Mouse (Mus musculus) intestine, embryonic 16.5 days (tissue): ENCODE results near the gene Zfp2. TPM values are rescaled to one million over a fixed set of nuclear protein-coding genes. Genes with fewer than 3 reads are reported as not detected.

Experiments used
- ATAC-seq: fragments of 200-750 bp; cut with Nextera tagmentation; 2 replicates; pipeline ENCODE4 v1.8.0; 2017; ENCODE audit warnings: moderate TSS enrichment, moderate library complexity
- H3K27ac ChIP-seq: fragments of 300-500 bp; sonication (generic); 2 replicates; pipeline ENCODE4 v1.5.1; 2014; ENCODE audit warnings: mild to moderate bottlenecking, low read length
- H3K27me3 ChIP-seq: fragments of 300-500 bp; sonication (generic); replicated peaks from 2 replicates; pipeline ENCODE4 v1.6.1; 2014; ENCODE audit warnings: low read length, control low read depth, mixed read lengths; ENCODE audit not compliant: control insufficient read depth, insufficient read depth
- H3K36me3 ChIP-seq: fragments of 300-500 bp; sonication (generic); 2 replicates; pipeline ENCODE4 v1.6.1; 2014; ENCODE audit warnings: low read length, control low read depth; ENCODE audit not compliant: control insufficient read depth, insufficient read depth
- H3K4me1 ChIP-seq: fragments of 300-500 bp; sonication (generic); 2 replicates; pipeline ENCODE4 v1.6.1; 2014; ENCODE audit warnings: low read length, control low read depth, mixed read lengths; ENCODE audit not compliant: control insufficient read depth, insufficient read depth
- H3K4me2 ChIP-seq: fragments of 300-500 bp; sonication (generic); 2 replicates; pipeline ENCODE4 v1.6.1; 2014; ENCODE audit warnings: low read depth, low read length, control low read depth
- H3K4me3 ChIP-seq: fragments of 300-500 bp; sonication (generic); 2 replicates; pipeline ENCODE4 v1.5.1; 2014; ENCODE audit warnings: mild to moderate bottlenecking, low read length
- H3K9ac ChIP-seq: fragments of 300-500 bp; sonication (generic); 2 replicates; pipeline ENCODE4 v1.6.1; 2014; ENCODE audit warnings: low read depth, low read length
- H3K9me3 ChIP-seq: fragments of 300-500 bp; sonication (generic); 2 replicates; pipeline ENCODE4 v1.6.1; 2016; ENCODE audit warnings: low read length, control low read depth; ENCODE audit not compliant: control insufficient read depth
- WGBS: fragments of 180-500 bp; shearing (Covaris S2); extraction: QIAGEN DNeasy Blood & Tissue Kit; methylation state at CpG from one replicate; pipeline ENCODE4 v1.1.7; 2014; 5-methylcytosine and 5-hydroxymethylcytosine counted together
- polyA plus RNA-seq: library from polyadenylated mRNA; unstranded; fragments of >200 nt; fragmentation: Nextera tagmentation; extraction: Ambion mirVana; gene quantifications from 2 replicates; pipeline ENCODE4 v1.2.1, GENCODE M21; 2015

Zfp2 gene
- polyA plus RNA-seq: 8.1 and 9.1 TPM in 2 replicates

- WGBS: under 1% methylated on average over 47 of the region's 47 CpGs
- H3K9me3 ChIP-seq: no peaks in the 10 kb centered on the region
- H3K4me1 ChIP-seq: no peaks in the 10 kb centered on the region
- H3K4me2 ChIP-seq: peak within 1 kb of the TSS; percentile 56
- H3K27me3 ChIP-seq: no peaks in the 10 kb centered on the region
- H3K27ac ChIP-seq: peak within 1 kb of the TSS; percentile 54; the same call in 1 of the 2 replicates
- H3K9ac ChIP-seq: peak within 1 kb of the TSS; percentile 89
- peaks cover 7% of the 10 kb centered on the region for H3K36me3 ChIP-seq
- peak; percentile 99 for ATAC-seq
- peak within 1 kb of the TSS; percentile 87 for H3K4me3 ChIP-seq
Observed at GRCm38 (mm10) chr11:50915671-50916320, at the start of gene Zfp2. Gene Zfp2 (minus strand): TSS chr11:50916165.

DNA sequence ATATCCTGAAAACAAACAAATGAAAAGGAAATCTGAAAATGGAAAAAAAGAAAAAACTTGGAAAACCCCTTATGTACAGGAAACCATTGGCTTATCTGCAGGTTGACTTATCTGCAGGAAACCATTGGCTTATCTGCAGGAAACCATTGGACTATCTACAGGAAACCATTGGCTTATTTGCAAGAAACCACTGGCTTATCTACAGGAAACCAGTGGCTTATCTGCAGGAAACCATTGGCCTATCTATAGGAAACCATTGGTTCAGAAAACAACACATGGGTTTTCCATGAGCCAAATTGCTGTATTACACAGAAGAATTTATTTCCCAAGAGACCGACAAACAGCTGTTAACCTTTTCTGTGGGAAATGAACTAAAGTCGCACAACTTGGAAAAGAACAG is 48.9 kb upstream of the Zfp2 start:
- H3K36me3 ChIP-seq: no peaks in the 10 kb centered on the region
- WGBS: 82% methylated on average over 2 of the region's 2 CpGs
- no peaks in the 10 kb centered on the region for H3K9me3 ChIP-seq
- no peak for ATAC-seq
- H3K27ac ChIP-seq: no peak overlapping the region
- H3K4me2 ChIP-seq: no peak overlapping the region
- H3K4me1 ChIP-seq: no peaks in the 10 kb centered on the region
- no peaks in the 10 kb centered on the region for H3K27me3 ChIP-seq
- no peak overlapping the region for H3K4me3 ChIP-seq
- H3K9ac ChIP-seq: no peak overlapping the region

DNA sequence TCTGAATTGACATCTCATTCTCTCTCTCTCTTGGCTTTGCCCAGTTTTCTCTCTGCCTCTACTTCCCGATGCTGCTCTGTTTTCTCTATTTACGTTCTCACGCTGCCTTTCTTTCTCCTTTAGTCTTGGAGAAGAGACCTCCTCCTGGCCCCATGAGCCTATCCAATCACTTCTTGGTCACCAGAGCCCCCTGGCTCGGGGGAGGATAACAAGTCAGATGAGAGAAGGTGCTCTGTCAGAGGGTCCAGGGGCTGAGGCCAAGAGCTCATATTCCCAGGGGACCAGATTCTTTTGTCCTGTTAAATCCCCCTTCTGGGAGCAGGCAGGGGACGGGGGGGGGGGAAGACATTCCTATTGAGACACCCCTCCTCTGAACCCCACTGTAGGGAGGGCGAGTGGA is 37.7 kb upstream of the Zfp2 start, which contains the start of gene Prop1:
Prop1 (minus strand) TSS at position 101 of the 400 bp plus-strand sequence.
- Histone ChIP-seq H3K9ac (no peak within 1 kb of the TSS), H3K27me3 (no peaks in the 10 kb centered on the region), H3K36me3 (no peaks in the 10 kb centered on the region), H3K27ac (no peak within 1 kb of the TSS), H3K4me2 (no peak within 1 kb of the TSS), H3K9me3 (no peaks in the 10 kb centered on the region), H3K4me1 (no peaks in the 10 kb centered on the region), H3K4me3 (no peak within 1 kb of the TSS)
- WGBS: 66% methylated on average over 6 of the region's 6 CpGs
- ATAC-seq: no peak

DNA sequence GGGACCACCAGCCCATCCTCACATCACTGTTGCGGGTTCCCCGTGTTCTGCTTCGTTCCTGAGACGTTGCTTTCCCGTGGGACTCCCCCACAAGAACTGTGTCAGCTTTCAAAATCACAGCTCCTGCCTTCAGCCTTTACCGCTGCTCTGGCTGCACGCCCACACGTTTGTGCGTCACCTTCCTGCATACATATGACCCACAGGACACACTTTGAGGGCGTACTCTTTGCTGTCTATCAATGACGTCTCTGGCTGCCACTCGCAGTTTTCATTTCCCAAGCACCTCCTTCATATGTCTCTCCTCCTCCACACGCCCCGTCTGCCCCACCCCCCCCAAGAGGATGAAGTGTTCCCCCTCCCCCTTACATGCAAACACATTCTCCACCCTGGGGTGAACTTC is 36.3 kb upstream of the Zfp2 start:
- H3K9ac ChIP-seq: no peak overlapping the region
- ATAC-seq: no peak
- no peaks in the 10 kb centered on the region for H3K9me3 ChIP-seq
- no peaks in the 10 kb centered on the region for H3K36me3 ChIP-seq
- 58% methylated on average over 14 of the region's 14 CpGs for WGBS
- H3K27me3 ChIP-seq: no peaks in the 10 kb centered on the region
- no peak overlapping the region for H3K27ac ChIP-seq
- no peak overlapping the region for H3K4me3 ChIP-seq
- no peak overlapping the region for H3K4me2 ChIP-seq
- no peaks in the 10 kb centered on the region for H3K4me1 ChIP-seq

DNA sequence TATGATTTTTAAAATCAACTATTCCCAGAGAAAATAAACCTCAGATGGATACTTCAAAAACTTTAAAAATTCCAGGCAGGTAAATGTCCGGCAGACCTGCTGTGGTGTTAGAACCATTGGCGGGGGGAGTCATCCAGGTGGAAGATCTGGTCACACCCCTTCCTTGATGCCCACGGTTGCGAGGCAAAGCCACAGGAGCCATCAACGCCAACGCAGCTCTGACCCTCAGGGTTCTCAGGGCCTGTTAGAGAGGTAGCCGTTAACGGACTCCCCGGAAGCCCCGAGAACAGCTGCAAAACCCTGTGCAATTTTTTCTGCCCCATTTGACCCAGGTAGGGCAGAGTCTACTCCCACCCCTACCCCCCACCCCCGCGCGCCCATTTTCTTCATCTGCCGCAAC is 27.5 kb upstream of the Zfp2 start, which contains the start of gene 4933414I15Rik:
4933414I15Rik (minus strand) TSS at position 260 of the 400 bp plus-strand sequence.
- H3K27me3 ChIP-seq: no peaks in the 10 kb centered on the region
- no peaks in the 10 kb centered on the region for H3K36me3 ChIP-seq
- H3K4me2 ChIP-seq: no peak within 1 kb of the TSS
- no peaks in the 10 kb centered on the region for H3K9me3 ChIP-seq
- WGBS: 80% methylated on average over 14 of the region's 14 CpGs
- no peaks in the 10 kb centered on the region for H3K4me1 ChIP-seq
- H3K27ac ChIP-seq: no peak within 1 kb of the TSS
- H3K4me3 ChIP-seq: no peak within 1 kb of the TSS
- no peak within 1 kb of the TSS for H3K9ac ChIP-seq
- no peak for ATAC-seq

DNA sequence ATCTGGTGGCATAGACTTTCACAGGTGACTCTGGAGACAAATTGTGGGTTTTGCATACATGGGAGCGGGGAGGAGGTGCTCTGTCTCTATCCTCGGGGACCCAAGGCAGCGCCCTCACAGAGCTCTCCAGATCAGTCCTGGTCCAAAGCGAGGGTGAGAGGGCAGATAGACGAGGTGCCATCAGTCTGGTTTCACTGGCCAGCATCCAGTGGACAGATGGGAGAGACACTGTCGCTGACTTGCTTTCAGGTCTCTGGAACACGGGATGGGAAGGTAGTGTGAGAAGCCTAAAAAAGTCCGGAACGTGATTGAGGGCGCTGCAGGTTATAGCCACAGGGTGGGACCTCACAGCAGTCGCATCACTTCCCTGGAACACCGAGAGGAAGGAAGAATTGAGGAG is 26.4 kb upstream of the Zfp2 start:
- no peak for ATAC-seq

DNA sequence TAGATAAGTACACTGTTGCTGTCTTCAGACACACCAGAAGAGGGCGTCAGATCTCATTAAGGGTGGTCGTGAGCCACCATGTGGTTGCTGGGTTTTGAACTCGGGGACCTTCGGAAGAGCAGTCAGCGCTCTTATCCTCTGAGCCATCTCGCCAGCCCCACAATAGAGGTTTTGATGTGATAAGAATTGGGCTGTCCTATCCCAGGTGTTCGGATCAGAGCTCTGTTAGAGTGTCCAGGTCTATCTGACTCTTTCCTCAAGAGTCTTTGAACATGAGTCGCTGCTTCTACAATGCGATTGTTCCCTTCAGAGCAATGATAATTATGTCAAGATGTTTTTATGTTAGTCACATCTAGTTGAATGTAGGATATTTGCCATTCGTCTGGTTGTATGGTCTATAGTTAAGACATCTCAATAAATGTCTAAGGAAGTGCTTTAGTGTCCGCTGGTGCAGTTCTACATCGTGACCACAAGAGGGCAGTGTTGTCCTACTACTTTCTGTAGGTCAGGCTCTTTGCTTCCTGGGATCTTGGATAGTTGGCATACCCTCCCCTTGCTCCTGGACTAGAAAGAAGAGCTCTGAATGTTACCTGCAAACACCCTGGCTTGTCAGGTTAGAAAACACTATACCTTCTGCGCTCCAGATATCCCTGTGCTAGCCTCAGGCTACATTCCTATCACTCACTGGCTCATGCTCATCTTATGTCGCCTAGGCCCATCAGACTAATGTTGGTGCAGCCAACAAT is 23.8 kb upstream of the Zfp2 start:
- WGBS: 33% methylated on average over 14 of the region's 14 CpGs
- Histone ChIP-seq H3K9ac (no peak overlapping the region), H3K36me3 (no peaks in the 10 kb centered on the region), H3K9me3 (no peaks in the 10 kb centered on the region), H3K27me3 (no peaks in the 10 kb centered on the region), H3K4me1 (no peaks in the 10 kb centered on the region), H3K4me3 (no peak overlapping the region), H3K27ac (no peak overlapping the region), H3K4me2 (no peak overlapping the region)
- ATAC-seq: no peak

More for the DNA sequence above, 26.4 kb upstream of the Zfp2 start:
- H3K4me2 ChIP-seq: no peak overlapping the region
- no peak overlapping the region for H3K27ac ChIP-seq
- no peaks in the 10 kb centered on the region for H3K27me3 ChIP-seq
- no peaks in the 10 kb centered on the region for H3K36me3 ChIP-seq
- 68% methylated on average over 12 of the region's 12 CpGs for WGBS
- H3K9ac ChIP-seq: no peak overlapping the region
- no peaks in the 10 kb centered on the region for H3K9me3 ChIP-seq
- H3K4me3 ChIP-seq: no peak overlapping the region
- no peaks in the 10 kb centered on the region for H3K4me1 ChIP-seq

DNA sequence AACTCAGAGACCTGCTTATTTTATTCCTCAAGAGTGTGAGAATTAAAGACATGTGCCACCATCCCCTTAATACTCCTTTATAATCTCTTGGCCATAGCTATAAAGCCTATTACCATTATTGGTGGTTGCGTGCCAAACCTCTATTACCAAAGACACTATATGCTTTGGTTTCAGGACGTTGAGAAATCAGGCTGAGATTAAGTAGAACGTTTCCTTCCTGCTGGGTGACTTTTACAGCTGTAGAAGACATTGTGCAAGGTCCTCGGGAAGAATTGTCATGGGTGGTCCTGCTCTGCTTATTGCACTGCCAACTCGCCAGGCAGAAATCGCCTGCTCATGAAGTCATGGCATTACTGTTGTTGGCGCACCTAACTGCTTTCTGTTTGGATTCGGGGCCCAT is 22.5 kb upstream of the Zfp2 start:
- Histone ChIP-seq H3K4me2 (no peak overlapping the region), H3K27me3 (no peaks in the 10 kb centered on the region), H3K9ac (no peak overlapping the region), H3K4me3 (no peak overlapping the region), H3K9me3 (no peaks in the 10 kb centered on the region), H3K4me1 (no peaks in the 10 kb centered on the region), H3K36me3 (no peaks in the 10 kb centered on the region), H3K27ac (no peak overlapping the region)
- WGBS: 80% methylated on average over 8 of the region's 8 CpGs
- ATAC-seq: no peak

DNA sequence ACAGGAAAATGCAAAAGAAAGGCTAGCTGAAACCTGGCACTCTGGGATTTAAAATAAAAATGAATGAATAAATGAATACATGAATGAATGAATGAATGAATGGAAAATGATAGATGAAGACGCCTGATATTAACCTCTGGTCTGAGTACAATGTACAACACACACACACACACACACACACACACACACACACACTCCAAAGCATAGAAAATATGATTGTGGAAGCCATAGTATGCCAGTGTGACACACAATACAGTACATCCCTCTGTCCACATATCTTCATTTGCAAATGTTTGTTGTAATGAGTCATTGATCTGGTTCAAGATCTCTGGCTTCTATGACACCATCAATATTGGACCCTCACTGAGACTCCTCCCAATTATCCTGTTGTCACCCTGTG is 16.1 kb upstream of the Zfp2 start:
- Histone ChIP-seq H3K4me2 (no peak overlapping the region; the same call in 1 of the 2 replicates), H3K4me3 (no peak overlapping the region), H3K27me3 (no peaks in the 10 kb centered on the region), H3K9ac (no peak overlapping the region), H3K9me3 (no peaks in the 10 kb centered on the region), H3K4me1 (no peaks in the 10 kb centered on the region), H3K36me3 (no peaks in the 10 kb centered on the region), H3K27ac (no peak overlapping the region)
- WGBS: 90% methylated on average over 1 of the region's 1 CpGs
- ATAC-seq: peak; percentile 17
